Mouse (Mus musculus) megakaryocyte-erythroid progenitor cell, adult 5-6 weeks (primary cell): ENCODE measurements around the gene Mphosph10. TPM values are rescaled to one million over a fixed set of nuclear protein-coding genes. Genes with fewer than 3 reads are reported as not detected.

Experiments
- ATAC-seq: replicated peaks from 2 replicates; pipeline ENCODE4 v1.8.0; 2016; ENCODE audit warnings: mild to moderate bottlenecking, inconsistent platforms; ENCODE audit not compliant: severe bottlenecking, poor library complexity, low FRiP score, low TSS enrichment
- total RNA-seq, 2 experiments: library from RNA; stranded (forward) in 1 of 2; stranded (reverse) in 1 of 2; fragments of 200-1000, 215-1000 nt in 1 of 2; fragments of >200 nt in 1 of 2; fragmentation: Nextera tagmentation in 1 of 2; gene quantifications; 2 replicates each; pipeline ENCODE4 v1.2.3; 2014 to 2017

Gene Mphosph10
- total RNA-seq (2014; fragmentation: Nextera tagmentation), result 62.4 and 71.1 TPM in 2 replicates
- 180 and 206 TPM in 2 replicates for total RNA-seq (2017)

- peak; percentile 98 for ATAC-seq
Measured at GRCm38 (mm10) chr7:64392122-64392818, at the start of gene Mphosph10, which contains the start of gene Mcee. Gene Mphosph10 (minus strand): TSS chr7:64392268. Gene Mcee (plus strand): TSS chr7:64392607.

DNA sequence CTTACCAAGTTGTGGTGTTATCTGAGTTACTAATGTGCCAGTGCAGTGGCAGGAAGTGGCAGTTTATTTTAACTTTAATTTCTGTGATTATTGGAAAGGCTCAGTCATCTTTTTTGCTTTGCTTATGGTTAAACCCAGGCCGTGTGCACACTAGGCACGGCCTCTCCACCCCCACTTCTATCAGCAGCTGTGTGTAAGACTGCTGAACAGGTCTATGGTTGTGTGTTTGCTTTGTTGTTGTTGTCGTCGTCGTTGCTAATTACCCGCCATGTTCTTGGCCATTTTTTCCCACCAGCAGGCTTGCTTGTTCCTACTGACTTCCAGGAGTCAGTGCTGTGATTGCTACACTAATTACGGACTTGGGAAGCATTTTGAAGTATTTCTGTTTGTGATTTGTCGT, 48.5 kb upstream of the Mphosph10 start:
- ATAC-seq, result no peak

DNA sequence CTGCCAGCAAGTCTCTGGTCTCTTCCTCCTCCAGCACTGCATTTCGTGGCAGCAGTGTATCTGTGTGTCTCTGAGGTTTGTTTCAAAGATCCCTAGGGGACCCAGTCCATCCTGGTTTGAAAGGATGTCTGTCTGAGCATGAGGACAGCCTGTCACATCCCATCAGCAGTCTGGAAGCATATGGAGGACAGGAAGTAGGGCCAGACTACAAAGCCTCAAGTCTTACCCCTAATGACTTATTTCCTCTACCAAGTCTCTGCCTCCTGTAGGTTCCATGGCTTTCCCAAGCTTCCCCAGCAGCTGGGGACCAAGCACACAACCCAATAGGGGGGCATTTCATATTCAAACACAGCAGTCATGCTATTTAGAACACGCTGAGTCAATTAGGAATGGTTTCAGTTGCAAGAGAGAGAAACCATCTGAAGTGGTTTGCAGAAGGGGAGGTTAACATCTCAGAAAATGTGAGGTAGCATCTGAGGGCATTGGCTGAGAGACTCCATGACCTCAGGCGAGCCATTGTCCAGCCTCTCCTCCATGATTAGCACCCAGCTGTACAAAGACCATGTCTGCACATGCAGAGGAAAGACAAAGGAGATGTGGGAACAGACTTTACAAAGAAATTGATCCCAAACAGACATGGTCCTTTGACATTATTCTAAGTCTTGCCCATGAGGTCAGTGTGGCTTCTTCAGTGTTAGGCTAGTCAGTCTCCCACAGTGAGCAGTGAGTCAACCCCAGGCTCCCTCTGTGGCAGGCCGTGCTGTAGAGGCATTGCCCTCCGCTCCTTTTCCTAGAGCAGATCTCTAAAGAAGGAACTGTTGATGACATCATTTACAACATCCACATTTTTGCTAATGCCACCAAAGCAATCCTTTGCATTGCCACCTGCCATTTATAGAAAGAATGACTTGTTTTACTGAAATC, 47.8 kb upstream of the Mphosph10 start:
- no peak for ATAC-seq

GRCm38 (mm10) chr7:64424861-64425260, 32.8 kb upstream of the Mphosph10 start:
- ATAC-seq, result no peak

- ATAC-seq, result no peak
Measured at GRCm38 (mm10) chr7:64403989-64404388, 11.9 kb upstream of the Mphosph10 start.

- peak; percentile 80 for ATAC-seq
Measured at GRCm38 (mm10) chr7:64402452-64402851, 10.4 kb upstream of the Mphosph10 start.

DNA sequence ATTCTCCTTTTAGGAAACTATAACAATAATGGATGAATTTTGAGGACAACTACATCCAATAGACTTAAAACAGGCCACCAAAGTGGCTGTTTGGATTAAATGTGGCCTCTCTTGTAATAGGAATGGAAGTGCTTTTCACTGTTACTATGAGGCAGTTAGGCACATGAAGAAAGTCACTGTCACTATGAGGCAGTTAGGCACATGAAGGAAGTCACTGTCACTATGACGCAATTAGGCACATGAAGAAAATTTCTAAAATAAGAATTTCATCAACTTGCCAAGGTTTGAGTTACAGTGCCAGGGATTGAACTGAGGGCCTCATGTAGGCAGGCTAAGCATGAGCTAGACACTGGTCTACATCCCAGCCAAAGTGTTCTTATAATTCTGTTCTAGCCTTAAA, 8.7 kb upstream of the Mphosph10 start:
- ATAC-seq, result no peak

DNA sequence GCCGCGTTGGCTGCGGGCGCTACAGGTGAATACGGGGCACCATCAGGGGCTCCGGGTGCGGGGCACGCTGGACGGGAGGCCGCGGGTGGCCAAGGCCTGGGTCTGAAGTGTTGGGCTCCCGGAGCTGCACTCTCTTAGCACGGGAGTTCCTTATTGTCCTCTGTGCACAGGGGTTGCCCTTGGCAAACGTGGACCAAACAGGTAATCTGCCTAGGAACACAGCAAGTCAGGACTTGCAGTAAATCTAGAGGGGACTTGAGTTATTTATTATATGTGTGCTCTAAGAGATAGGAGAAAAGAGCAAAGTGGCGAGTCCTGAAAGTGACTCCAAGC, 717 bp upstream of the Mphosph10 start:
- ATAC-seq, result no peak

GRCm38 (mm10) chr7:64391479-64391878, 589 bp downstream of the Mphosph10 start:
- peak; percentile 51 for ATAC-seq

DNA sequence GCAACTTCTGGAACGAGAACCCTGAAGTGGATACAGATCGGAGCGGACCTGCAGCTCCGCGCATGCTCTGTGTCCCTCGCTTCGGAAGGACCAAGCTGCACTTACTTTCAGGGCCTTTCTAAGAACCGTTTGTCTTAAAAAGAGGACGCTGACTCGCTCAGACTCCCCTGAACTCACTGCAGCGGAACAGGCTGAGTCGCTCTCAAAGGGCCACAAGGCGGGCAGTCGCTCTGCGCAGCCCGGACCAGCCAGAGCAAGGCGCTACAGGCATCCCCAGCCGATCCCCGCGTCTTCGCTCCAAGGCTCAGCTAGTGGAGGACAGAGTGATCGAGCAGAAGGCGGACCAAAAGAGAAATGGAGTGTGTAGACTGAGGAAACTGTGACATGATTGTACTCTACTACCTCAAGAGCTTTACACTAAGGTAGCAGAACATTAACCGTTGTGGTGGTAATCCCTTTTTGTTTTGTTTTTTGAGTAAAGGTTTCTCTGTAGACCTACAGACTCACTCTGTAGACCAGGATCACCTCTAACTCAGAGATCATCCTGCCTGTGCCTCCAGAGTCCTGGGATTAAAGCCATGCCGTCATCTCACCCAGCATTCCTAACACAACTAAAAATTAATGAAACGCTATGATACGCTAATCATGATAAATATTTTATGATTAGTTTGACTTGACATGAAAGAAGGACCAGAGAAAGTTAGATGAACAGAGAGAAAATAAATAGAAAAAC, 18.1 kb downstream of the Mphosph10 start, which contains the start of gene Fan1:
TSS of gene Fan1 (minus strand) at position 266 of the 733 bp plus-strand sequence.
- ATAC-seq, result peak; percentile 98

DNA sequence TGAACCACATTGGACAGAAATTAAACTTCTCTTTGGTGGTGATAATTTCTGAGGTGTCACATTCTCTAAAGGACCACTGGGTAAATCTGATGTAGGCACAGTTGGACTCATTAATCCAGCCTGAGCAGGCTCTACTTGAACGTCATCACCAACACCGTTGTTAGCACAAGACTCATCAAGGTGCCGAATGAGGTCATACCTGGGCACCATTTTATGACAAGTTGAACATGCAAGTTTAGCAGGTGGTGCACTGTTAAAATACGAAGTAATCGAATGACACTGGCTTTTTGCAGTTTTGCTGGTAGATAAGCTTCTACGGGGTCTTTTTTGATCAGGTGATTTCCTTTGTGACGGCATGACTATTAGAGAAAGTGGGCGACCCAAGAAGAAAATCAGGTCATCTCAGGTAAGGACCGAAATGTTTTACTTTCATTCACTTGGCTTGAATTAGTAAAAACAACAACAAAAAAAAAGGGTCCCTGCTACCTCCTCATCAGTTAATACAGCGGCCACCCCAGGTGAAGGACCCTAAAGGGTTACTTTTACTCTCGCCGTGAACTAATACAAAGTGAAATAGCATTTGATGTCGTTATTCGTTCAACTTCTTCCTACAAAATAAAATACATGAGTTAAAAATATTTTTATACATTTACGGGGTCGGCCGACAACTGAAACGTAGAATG, 18.8 kb downstream of the Mphosph10 start:
- 0 out of 2 replicates have a peak, but pooled peaks have one; percentile 18 for ATAC-seq

DNA sequence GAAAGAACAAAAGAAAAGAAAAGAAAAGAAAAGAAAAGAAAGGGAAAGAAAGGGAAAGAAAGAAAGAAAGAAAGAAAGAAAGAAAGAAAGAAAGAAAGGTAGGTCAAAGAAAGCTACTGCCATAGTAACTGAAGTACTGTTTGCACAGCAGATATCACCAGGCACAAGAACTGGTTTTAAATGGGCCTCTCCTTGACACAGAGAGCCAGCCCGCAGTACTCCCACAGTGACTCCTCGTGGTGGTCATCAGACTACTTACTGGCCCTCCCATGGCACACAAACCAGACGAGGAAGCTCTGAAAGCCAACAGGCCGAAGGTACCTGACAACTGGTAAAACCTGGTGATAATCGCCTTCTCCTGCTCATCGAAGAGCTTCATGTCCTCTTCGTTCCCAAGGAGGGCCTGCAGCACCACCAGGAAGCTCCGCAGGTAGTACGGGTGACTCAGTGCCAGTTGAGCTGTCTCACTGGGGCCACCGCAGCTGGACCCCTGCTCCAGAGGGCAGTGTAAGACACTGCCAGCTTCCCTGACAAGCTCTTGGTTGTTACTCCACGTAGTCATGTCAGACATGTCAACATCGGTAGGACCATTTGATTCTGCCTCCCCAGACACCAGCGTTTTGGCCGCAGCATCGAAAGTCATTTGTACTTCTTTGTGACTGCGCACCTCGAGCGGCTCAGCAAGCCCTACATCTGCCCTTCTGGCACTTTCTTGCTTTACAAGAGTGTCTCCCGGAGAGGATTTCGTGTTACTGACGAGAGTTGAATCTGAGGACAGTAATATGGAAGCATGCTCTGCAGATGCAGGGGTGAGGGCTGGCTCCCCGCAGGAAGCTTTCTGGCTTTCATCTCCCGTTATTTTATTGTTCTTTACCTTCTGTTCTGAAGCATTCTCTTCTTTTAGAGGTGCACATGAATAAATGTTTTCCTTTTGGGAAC, 19.9 kb downstream of the Mphosph10 start:
- no peak for ATAC-seq

- ATAC-seq, result no peak
Measured at GRCm38 (mm10) chr7:64369841-64370240, 22.2 kb downstream of the Mphosph10 start.

DNA sequence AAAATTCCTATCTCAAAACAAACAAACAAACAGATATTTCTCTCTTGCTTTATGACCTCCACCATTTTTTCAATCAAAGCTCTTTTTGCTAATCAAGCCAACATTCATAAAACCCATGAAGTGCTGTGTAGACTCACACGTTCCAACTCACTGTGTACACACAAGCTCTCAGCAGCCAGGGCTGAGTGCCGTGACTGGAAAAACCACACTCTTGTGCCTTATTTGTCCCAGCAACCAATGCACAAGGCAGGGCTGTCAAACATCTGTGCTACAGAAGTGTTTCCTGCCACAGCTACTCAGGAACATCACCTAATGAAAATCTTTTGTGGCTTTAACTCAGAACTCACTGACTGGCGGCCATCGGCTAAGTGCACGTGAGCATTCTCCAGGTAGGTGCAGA, 26.2 kb downstream of the Mphosph10 start:
- no peak for ATAC-seq

DNA sequence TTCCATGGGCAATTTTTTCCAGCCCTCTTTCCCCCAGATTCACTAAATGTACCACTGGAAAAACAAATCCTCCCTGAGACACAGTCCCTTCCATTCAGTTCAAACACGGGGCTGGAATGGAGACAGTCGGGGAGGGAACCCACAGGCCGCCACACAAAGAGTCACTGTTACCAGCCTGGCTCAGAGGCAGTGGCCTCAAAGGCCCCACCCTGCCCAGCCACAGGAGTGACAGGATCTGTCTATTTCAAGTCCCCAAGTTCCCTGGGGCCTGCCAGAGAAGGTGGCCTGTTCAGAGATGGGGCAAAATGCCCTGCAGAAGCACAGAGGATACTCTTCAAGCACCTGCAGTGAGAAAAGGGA, 31.5 kb downstream of the Mphosph10 start:
- no peak for ATAC-seq

DNA sequence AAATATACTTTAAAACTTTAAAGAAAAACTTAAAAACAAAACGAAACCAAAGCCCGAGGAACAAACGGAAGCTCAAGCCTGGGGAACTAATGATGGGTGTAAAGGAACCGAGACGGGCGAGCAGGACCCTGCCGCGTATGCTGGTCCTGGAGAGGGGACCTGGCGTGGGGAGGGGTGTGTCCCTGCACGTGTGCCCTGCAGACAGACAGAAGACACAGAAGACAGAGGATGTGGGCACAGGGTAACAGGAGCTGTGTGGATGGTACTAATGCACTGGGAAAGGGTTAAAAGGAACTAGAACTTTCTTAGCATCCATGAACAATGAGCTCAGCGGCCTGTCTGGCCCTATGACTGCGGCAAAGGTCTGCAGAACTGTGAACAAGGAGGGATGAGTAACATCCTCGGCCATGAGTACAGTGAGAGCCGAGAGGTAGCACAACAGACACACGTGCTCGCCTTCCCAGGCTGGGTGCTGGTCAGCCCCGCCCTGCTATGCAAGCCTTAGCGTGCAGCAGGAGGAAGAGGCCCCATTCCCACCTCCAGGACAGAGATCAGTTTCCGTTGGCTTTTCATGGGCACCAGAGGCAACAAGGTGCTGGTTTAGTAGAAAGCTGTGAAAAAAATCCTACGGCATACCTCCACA, 32.0 kb downstream of the Mphosph10 start:
- ATAC-seq, result no peak

GRCm38 (mm10) chr7:64358666-64359065, 33.4 kb downstream of the Mphosph10 start:
- no peak for ATAC-seq

DNA sequence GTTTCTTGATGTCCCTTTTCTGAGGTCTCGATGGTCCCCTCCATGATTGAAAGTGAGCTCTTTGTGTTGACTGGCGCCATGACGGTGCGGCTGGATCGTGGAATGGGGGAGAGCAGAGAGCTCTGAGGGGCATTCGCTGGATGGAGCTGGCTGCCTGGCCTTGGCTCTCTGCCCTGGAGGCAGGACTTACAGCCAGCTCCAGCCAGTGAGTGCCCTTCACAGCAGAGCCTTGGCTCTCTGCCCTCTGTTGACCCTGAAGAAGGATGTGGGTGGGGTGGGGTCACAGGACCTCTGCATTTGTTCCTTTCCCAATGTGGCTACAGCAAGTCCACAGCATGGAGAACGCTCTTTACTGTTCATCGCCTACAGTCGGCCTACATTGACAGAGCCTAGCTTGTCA, 34.7 kb downstream of the Mphosph10 start:
- ATAC-seq, result no peak
